Mouse (Mus musculus): ENCODE data around the gene Spon1. TPM values are rescaled to one million over a fixed set of nuclear protein-coding genes. Genes with fewer than 3 reads are reported as not detected.

Gene Spon1
- polyA plus RNA-seq, 1 experiment, result 1.8 TPM

DNA sequence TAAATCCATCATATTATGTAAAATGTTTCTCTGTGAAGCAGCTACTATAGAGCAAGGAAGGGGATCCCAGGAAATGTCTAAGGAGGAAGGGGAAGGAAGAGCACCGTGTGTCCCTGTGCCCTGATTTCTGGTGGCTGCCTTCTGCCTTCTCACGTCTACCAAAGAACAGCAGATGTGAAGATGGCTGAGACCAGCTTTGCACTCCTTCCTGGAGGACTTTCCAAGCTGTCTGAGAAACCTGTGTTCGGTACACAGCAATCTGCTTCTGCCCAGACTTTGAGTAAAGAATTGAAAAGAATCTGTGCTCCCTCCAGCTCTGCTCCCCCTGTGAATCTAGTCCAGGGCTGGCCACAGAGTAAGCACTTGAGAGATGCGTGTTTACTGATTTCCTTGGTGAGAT, 206.7 kb downstream of the Spon1 start:
- H3K36me3 ChIP-seq (ENCODE audit: control insufficient read depth, insufficient read depth, low read length, poor library complexity, severe bottlenecking), result no peaks in the 10 kb centered on the region
- no peak overlapping the region for H3K9ac ChIP-seq (ENCODE audit: low read depth, poor library complexity, severe bottlenecking)
- H3K9me3 ChIP-seq (replicated peaks; ENCODE audit: control insufficient read depth, insufficient read depth, low read length, poor library complexity, severe bottlenecking), result peaks cover 6% of the 10 kb centered on the region; the same call in 1 of the 2 replicates
- no peaks in the 10 kb centered on the region for H3K4me1 ChIP-seq (ENCODE audit: control insufficient read depth, insufficient read depth, low read length)
- TF ChIP-seq EP300 (IDR thresholded peaks at IDR 0.05; ENCODE audit: insufficient read depth, low read depth, low read length) (no peak), CTCF (IDR thresholded peaks at IDR 0.05; ENCODE audit: low read depth, low read length) (no peak), POLR2A (IDR thresholded peaks at IDR 0.05; ENCODE audit: insufficient read depth, low read length) (no peak)
- H3K27me3 ChIP-seq (ENCODE audit: control insufficient read depth, insufficient read depth, low read length, poor library complexity, severe bottlenecking), result no peaks in the 10 kb centered on the region
- H3K4me3 ChIP-seq (ENCODE audit: low read depth, low read length), result no peak overlapping the region
- H3K27ac ChIP-seq (ENCODE audit: insufficient read depth, low read length), result no peak overlapping the region

DNA sequence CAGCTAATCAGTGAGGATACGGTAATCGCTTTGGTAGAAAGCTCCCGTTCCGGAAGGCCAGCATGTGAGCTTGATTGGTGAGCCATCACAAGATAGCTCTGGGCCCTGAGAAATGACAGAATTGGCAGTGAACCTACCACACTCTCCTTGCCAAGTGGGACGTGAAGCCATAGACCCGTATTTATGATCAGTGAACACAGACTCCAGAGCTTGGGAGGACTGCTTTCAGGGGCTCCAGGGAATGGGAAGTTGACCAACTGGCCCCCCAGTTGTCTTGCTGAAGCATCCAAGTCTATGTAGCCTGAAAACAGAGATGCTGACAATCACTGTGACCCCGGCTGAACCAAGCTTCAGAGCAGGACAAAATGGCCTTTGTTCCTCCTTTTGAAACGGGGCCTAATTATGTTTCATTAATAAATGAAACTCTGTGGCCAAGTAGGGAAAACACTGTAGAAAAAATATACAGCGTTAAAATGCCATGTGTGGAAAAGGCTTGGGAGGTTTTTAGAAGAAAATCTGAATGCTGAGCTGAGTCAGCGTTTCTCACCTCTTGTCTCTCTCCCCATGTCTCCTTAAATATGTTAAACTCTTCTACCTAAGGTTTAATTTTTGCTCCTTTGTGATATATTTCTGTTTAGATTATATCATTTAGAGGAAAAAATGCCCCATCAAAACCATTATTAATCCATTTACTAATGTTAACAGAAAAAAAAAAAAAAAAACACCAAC, 220.8 kb downstream of the Spon1 start:
- Histone ChIP-seq H3K27ac (ENCODE audit: insufficient read depth, low read length) (no peak overlapping the region), H3K36me3 (ENCODE audit: control insufficient read depth, insufficient read depth, low read length, poor library complexity, severe bottlenecking) (no peaks in the 10 kb centered on the region), H3K4me3 (ENCODE audit: low read depth, low read length) (no peak overlapping the region), H3K27me3 (ENCODE audit: control insufficient read depth, insufficient read depth, low read length, poor library complexity, severe bottlenecking) (no peaks in the 10 kb centered on the region), H3K4me1 (ENCODE audit: control insufficient read depth, insufficient read depth, low read length) (no peaks in the 10 kb centered on the region), H3K9ac (ENCODE audit: low read depth, poor library complexity, severe bottlenecking) (no peak overlapping the region), H3K9me3 (replicated peaks; ENCODE audit: control insufficient read depth, insufficient read depth, low read length, poor library complexity, severe bottlenecking) (no peaks in the 10 kb centered on the region)
- TF ChIP-seq EP300 (IDR thresholded peaks at IDR 0.05; ENCODE audit: insufficient read depth, low read depth, low read length), result no peak
- no peak for TF ChIP-seq POLR2A (IDR thresholded peaks at IDR 0.05; ENCODE audit: insufficient read depth, low read length)
- no peak for TF ChIP-seq CTCF (IDR thresholded peaks at IDR 0.05; ENCODE audit: low read depth, low read length)

DNA sequence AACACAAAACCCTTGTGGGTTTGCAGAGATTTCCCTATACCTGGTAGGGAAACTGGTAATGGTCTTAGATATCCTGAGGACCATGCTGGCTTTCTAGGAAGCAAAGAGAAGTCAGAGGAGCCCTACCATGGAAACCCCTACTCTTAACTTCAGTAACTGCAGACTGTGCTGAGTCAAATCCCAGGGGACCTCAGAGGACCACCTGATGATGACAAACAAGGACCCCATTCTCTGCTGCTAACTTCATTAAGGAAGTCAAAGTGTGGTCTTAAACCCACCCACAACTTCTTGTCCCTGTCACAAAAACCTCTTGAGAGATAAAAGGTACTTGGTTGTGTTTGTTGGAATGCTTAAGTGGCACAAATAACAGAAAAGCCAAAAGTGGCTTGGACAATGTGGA, 222.4 kb downstream of the Spon1 start:
- Histone ChIP-seq H3K36me3 (ENCODE audit: control insufficient read depth, insufficient read depth, low read length, poor library complexity, severe bottlenecking) (no peaks in the 10 kb centered on the region), H3K4me1 (ENCODE audit: control insufficient read depth, insufficient read depth, low read length) (no peaks in the 10 kb centered on the region), H3K27me3 (ENCODE audit: control insufficient read depth, insufficient read depth, low read length, poor library complexity, severe bottlenecking) (no peaks in the 10 kb centered on the region), H3K9ac (ENCODE audit: low read depth, poor library complexity, severe bottlenecking) (no peak overlapping the region), H3K9me3 (replicated peaks; ENCODE audit: control insufficient read depth, insufficient read depth, low read length, poor library complexity, severe bottlenecking) (no peaks in the 10 kb centered on the region), H3K4me3 (ENCODE audit: low read depth, low read length) (no peak overlapping the region), H3K27ac (ENCODE audit: insufficient read depth, low read length) (no peak overlapping the region)
- TF ChIP-seq EP300 (IDR thresholded peaks at IDR 0.05; ENCODE audit: insufficient read depth, low read depth, low read length) (no peak), CTCF (IDR thresholded peaks at IDR 0.05; ENCODE audit: low read depth, low read length) (no peak), POLR2A (IDR thresholded peaks at IDR 0.05; ENCODE audit: insufficient read depth, low read length) (no peak)

DNA sequence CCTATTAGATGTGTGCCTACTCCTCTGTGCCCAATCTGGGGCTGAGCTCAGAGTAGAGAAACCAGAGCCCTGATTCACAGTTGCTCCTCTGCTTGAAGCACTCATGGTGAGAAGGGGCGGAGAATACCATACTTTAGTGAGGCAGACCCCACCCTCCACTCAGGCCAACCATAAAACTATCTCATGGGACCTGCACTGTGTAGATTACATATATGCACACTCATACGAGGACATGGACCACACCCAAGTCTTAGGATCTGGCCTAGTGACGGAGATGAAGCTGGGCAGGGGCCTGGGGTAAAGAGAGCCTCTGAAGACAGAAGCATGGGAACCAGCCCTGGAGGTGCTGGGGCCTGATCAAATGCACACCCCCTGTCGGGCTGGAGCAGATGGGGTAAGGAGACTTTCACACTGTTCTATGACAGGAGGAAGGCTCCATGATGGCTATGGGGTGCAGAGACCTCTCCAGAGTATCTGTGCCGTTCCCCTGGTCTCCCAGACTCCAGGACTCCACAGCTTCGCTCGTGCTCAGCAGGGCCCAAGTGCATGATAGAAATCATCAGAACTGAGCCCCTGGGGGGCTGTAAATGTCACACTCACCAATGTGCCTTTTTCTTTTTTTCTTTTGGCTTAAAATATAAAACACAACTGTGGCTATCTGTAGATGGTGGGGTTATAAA, 232.0 kb downstream of the Spon1 start:
- TF ChIP-seq CTCF (IDR thresholded peaks at IDR 0.05; ENCODE audit: low read depth, low read length) (no peak), POLR2A (IDR thresholded peaks at IDR 0.05; ENCODE audit: insufficient read depth, low read length) (no peak), EP300 (IDR thresholded peaks at IDR 0.05; ENCODE audit: insufficient read depth, low read depth, low read length) (no peak)
- H3K4me1 ChIP-seq (ENCODE audit: control insufficient read depth, insufficient read depth, low read length), result no peaks in the 10 kb centered on the region
- no peak overlapping the region for H3K9ac ChIP-seq (ENCODE audit: low read depth, poor library complexity, severe bottlenecking)
- no peaks in the 10 kb centered on the region for H3K36me3 ChIP-seq (ENCODE audit: control insufficient read depth, insufficient read depth, low read length, poor library complexity, severe bottlenecking)
- no peaks in the 10 kb centered on the region for H3K27me3 ChIP-seq (ENCODE audit: control insufficient read depth, insufficient read depth, low read length, poor library complexity, severe bottlenecking)
- H3K9me3 ChIP-seq (replicated peaks; ENCODE audit: control insufficient read depth, insufficient read depth, low read length, poor library complexity, severe bottlenecking), result no peaks in the 10 kb centered on the region
- no peak overlapping the region for H3K4me3 ChIP-seq (ENCODE audit: low read depth, low read length)
- no peak overlapping the region for H3K27ac ChIP-seq (ENCODE audit: insufficient read depth, low read length)

DNA sequence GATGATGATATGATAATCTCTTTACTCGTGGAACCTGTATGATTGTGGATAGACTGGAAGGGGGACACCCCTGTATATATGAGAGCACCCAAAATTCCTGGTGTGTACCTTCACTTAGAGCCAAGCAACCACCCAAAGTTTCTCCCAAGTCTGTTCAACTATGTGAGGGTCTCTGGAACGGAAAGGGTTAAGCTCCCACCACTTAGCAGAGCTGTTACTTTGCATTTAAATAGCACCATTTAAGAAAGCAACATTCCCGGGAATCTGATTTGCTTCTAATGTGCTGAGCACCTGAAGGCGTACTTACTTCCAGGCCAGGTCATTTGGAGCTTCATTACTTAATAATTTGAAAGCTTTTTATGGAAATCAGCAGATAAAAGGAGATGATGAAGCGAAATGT, 238.4 kb downstream of the Spon1 start:
- H3K27ac ChIP-seq (ENCODE audit: insufficient read depth, low read length), result no peak overlapping the region
- H3K4me1 ChIP-seq (ENCODE audit: control insufficient read depth, insufficient read depth, low read length), result no peaks in the 10 kb centered on the region
- no peaks in the 10 kb centered on the region for H3K9me3 ChIP-seq (replicated peaks; ENCODE audit: control insufficient read depth, insufficient read depth, low read length, poor library complexity, severe bottlenecking)
- H3K36me3 ChIP-seq (ENCODE audit: control insufficient read depth, insufficient read depth, low read length, poor library complexity, severe bottlenecking), result no peaks in the 10 kb centered on the region
- no peaks in the 10 kb centered on the region for H3K27me3 ChIP-seq (ENCODE audit: control insufficient read depth, insufficient read depth, low read length, poor library complexity, severe bottlenecking)
- H3K9ac ChIP-seq (ENCODE audit: low read depth, poor library complexity, severe bottlenecking), result no peak overlapping the region
- TF ChIP-seq CTCF (IDR thresholded peaks at IDR 0.05; ENCODE audit: low read depth, low read length) (no peak), POLR2A (IDR thresholded peaks at IDR 0.05; ENCODE audit: insufficient read depth, low read length) (no peak), EP300 (IDR thresholded peaks at IDR 0.05; ENCODE audit: insufficient read depth, low read depth, low read length) (no peak)
- no peak overlapping the region for H3K4me3 ChIP-seq (ENCODE audit: low read depth, low read length)

DNA sequence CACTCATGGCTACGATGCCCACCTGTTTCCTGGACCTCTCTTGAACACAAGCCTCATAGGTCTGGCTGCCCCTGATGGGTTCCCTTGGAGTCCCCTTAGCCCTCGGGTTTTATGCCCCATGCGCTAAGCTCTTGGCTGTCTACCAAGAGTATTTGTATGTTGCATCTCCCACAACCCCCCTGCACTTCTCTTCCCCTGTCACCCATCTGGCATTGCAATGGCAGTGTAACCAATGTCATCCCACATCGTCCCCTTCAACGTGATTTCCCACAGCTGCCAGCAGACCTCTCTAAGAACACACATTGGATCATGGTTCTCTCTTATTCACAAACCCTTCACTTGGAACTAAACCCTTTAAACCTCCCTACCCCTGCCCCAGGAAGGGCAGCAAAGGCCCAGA, 239.7 kb downstream of the Spon1 start:
- no peak overlapping the region for H3K27ac ChIP-seq (ENCODE audit: insufficient read depth, low read length)
- no peaks in the 10 kb centered on the region for H3K9me3 ChIP-seq (replicated peaks; ENCODE audit: control insufficient read depth, insufficient read depth, low read length, poor library complexity, severe bottlenecking)
- H3K9ac ChIP-seq (ENCODE audit: low read depth, poor library complexity, severe bottlenecking), result no peak overlapping the region
- H3K4me1 ChIP-seq (ENCODE audit: control insufficient read depth, insufficient read depth, low read length), result no peaks in the 10 kb centered on the region
- no peak for TF ChIP-seq EP300 (IDR thresholded peaks at IDR 0.05; ENCODE audit: insufficient read depth, low read depth, low read length)
- no peak for TF ChIP-seq CTCF (IDR thresholded peaks at IDR 0.05; ENCODE audit: low read depth, low read length)
- no peak for TF ChIP-seq POLR2A (IDR thresholded peaks at IDR 0.05; ENCODE audit: insufficient read depth, low read length)
- no peak overlapping the region for H3K4me3 ChIP-seq (ENCODE audit: low read depth, low read length)
- no peaks in the 10 kb centered on the region for H3K27me3 ChIP-seq (ENCODE audit: control insufficient read depth, insufficient read depth, low read length, poor library complexity, severe bottlenecking)
- H3K36me3 ChIP-seq (ENCODE audit: control insufficient read depth, insufficient read depth, low read length, poor library complexity, severe bottlenecking), result no peaks in the 10 kb centered on the region

Measured in ES-Bruce4 (cell line).